Mouse (Mus musculus): ENCODE measurements around the gene Neurl4. TPM values are rescaled to one million over a fixed set of nuclear protein-coding genes. Genes with fewer than 3 reads are reported as not detected.
A peak's percentile ranks its signal among the peaks of the same experiment; 100 is the strongest.
"Not testable (repeated sequence)": the region's sequence is repeated elsewhere in the genome, so short reads cannot be mapped to it uniquely, and the experiment has no call there.

The Neurl4 gene
- 10 to 100 TPM; 42.5 to 47.5 TPM for total RNA-seq (2021)
- long read RNA-seq, experiment 1, full-length matches to known transcripts = 1 of 31 reads
- long read RNA-seq, experiment 1, partial matches to known transcripts = 7 of 31 reads
- long read RNA-seq, experiment 1, other reads (novel, unspliced or antisense) = 23 of 31 reads
- long read RNA-seq, experiment 2, partial matches to known transcripts = 2 of 13 reads
- long read RNA-seq, experiment 2, other reads (novel, unspliced or antisense) = 11 of 13 reads

- peak; percentile 90 to 91 for DNase-seq
Measured at GRCm38 (mm10) chr11:69900471-69901405, at the start of gene Neurl4, which contains the start of gene 2810408A11Rik. Neurl4 (plus strand) TSS chr11:69901072. 2810408A11Rik (minus strand) TSS chr11:69900987.

- DNase-seq = peak; percentile 44 to 52
Measured at GRCm38 (mm10) chr11:69853994-69854393, 46.9 kb upstream of the Neurl4 start.

- no peak for DNase-seq
Measured at GRCm38 (mm10) chr11:69854680-69855079, 46.2 kb upstream of the Neurl4 start.

GRCm38 (mm10) chr11:69855347-69855746 is 45.5 kb upstream of the Neurl4 start:
- peak; percentile 38 to 77 for DNase-seq

DNA sequence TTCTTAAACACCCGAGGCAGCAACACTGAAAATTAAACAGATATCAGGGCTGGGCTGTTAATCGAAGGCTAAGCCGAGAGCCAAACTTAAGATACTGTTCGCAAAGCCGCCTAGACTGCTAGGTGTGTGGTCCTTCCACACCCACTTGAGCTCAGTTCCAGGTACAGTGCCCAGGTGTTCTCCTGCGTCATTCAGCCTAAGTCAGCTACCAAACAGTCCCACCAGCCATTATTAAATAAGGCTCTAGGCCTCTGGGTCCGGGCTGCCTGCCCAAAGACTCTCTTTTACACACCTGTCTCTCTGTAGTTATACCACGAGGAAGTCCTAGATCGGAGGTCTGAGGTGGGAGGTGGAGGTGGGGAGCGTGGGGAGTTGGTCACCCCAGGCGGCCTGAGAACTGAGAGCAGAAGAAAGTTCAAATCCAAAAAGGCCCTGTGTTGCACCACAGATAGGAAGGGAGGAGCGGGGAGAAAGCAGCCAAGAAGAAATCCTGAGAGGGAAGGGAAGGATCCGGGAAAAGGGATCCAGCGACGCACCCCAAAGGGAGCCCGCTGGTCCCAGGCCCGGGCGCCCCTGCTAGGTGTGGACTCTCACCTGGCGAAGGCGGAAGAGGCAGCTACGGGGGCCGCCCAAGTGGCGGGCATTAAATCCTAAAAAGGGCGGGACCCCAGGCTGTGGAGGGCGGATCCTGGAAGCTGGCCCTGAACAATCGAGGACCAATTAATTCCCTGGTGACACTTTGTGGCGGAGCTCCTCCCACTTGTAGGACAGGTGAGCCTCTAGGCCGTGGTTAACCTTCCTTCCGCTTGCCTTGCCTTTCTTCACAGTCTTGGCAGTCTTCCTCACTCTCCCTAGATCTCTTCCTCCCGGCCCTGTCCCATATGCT is 42.5 kb upstream of the Neurl4 start, which contains the start of gene Tnk1:
Gene Tnk1, minus strand, starts transcription at position 618 of the 886 bp plus-strand sequence.
- DNase-seq = no peak

GRCm38 (mm10) chr11:69863729-69864128 is 37.1 kb upstream of the Neurl4 start:
- DNase-seq = not testable (repeated sequence)

- no peak for DNase-seq
Measured at GRCm38 (mm10) chr11:69864138-69864860, 36.6 kb upstream of the Neurl4 start.

GRCm38 (mm10) chr11:69865561-69865960 is 35.3 kb upstream of the Neurl4 start:
- no peak for DNase-seq

DNA sequence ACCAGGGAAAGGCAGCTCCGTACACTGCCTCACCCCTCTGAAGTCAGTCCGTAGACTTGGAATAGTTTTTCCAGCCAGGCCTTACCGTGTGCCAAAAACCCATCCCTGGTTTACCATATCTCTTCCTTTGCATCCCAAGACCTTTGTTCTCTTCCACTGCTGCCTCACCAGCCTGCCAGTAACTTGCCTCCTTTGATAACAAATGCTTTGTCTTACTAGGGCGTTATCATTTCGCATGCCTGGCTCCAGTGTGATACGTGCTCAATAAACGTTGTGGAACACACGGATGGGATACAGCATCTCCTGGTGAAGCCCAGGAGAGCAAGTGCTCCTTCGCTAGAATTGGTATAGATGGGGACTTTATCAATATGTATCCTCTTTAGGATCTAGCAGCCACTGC is 33.5 kb upstream of the Neurl4 start:
- DNase-seq = no peak

GRCm38 (mm10) chr11:69870289-69871069 is 30.4 kb upstream of the Neurl4 start:
- DNase-seq = no peak

DNA sequence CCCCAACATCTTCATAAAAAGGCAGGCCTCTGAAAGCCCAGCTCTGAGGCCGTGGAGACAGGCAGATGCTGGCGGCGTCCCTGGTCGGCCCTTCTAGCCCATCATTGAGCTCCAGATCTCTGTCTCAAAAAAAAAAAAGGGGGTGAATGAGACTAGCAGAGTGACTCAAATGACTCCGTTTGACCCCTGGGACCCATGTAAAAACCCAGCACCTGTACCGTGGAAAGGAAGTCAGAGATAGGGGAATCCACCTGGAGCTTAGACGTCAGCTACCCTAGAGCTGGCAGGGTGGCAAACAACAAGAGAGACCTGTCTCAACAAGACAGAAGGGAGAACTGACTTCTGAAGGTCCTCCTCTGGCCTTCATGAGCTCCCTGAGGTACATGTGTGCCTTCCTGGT is 29.1 kb upstream of the Neurl4 start:
- no peak for DNase-seq

GRCm38 (mm10) chr11:69872451-69872850 is 28.4 kb upstream of the Neurl4 start:
- DNase-seq = peak; percentile 46 to 48

- DNase-seq = no peak
Measured at GRCm38 (mm10) chr11:69876186-69876585, 24.7 kb upstream of the Neurl4 start.

DNA sequence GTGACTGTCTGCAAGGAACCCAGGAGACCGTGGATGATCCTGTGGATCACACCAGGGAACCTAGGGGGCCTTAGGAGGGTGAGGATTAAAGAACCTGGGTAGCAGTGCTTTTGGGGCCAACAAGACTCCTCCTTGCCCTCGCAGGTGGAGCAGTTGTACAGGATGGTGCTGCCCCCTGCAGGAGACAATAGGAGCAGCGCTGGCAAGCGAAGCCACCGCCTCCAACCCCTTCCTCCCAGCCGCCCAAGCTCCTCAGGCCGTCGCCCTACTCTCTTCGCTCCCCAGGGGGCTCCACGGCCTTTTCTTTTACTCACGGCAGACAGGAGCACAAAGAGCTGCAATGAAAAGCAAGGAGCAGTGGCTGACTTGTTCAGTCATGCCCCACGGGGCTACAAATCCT is 24.0 kb upstream of the Neurl4 start:
- peak; percentile 87 to 92 for DNase-seq

DNA sequence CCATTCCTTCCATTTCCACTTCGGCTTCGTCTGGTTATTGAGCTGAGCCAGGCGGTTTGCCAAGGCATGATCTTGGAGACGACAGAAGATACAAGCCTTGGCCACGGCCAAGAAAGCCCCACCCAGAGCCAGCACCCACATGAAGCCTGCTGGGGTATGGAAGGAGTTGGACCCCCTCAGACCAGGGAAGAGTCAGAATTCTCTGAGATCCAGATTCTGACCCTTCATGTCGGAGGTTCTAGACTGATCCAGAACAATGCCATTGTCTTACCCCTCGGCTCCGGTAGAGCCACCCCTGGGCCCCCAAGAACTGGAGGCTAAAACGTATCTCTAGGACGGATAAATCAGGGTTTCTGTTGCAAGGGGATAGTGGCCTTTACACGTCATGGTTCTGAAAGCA is 23.0 kb upstream of the Neurl4 start, which contains the start of gene Tmem95:
Gene Tmem95, minus strand, starts transcription at position 141 of the 400 bp plus-strand sequence.
- no peak for DNase-seq

GRCm38 (mm10) chr11:69878399-69878798 is 22.5 kb upstream of the Neurl4 start:
- no peak for DNase-seq

DNA sequence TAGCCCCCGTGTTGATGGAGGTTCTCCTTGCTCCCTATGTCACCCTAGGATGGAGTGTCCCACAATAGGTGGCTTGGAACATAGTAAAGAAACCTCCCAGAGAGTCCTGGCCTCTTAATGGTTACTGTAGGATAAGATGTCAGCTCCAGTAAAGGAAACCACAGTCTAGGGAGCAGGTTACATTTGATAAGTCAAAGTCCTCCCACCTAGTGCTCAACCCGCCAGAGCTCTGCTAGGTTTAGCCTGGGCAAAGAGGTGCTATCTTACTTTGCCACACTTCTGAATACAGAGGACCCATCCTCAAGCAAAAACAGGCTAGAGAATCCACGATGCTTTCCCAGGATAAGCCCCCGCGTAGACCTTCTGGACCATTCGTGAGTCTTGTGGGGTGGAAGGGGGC is 21.9 kb upstream of the Neurl4 start:
- DNase-seq = no peak

DNA sequence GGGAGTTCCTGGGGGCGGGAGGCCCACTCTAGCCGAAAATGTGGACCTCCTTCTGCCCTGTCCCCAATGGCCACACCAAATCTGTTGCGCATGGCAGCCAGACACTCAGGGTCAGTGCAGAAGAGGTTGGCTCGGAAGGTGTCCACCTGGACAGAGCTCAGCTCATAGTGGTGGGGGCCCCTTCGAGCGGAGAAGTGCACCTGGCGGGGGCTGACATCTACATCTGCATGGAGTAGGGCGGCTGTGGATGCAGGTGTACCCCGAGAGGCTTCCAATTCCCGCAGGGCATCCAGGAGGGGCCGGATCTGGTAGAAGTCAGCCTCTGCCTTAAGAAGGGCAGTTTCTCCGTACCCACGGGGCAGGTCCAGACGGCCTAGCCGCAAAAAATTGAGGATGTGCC is 21.2 kb upstream of the Neurl4 start:
- no peak for DNase-seq

GRCm38 (mm10) chr11:69880506-69880852 is 20.4 kb upstream of the Neurl4 start:
- DNase-seq = peak; percentile 70 to 79

- peak; percentile 96 for DNase-seq
Measured at GRCm38 (mm10) chr11:69880853-69881603, 19.8 kb upstream of the Neurl4 start, which contains the start of gene Kctd11. Kctd11 (minus strand) TSS chr11:69881406.
